Mouse (Mus musculus) testis, adult 10 weeks (tissue): ENCODE data around the gene Fam205a1. TPM values are rescaled to one million over a fixed set of nuclear protein-coding genes. Genes with fewer than 3 reads are reported as not detected.

ENCODE experiments used
- polyA plus RNA-seq: library from polyadenylated mRNA; stranded (reverse); fragments of 350-450 nt; fragmentation: Illumina TruSeq; extraction: RNeasy Lipid Tissue Mini Kit (QIAGEN cat#74804); gene quantifications from one replicate; pipeline ENCODE4 v1.2.3, GENCODE M21; 2014; ENCODE audit warnings: low read depth, low replicate concordance

The Fam205a1 gene
- polyA plus RNA-seq = 17.8 TPM

DNA sequence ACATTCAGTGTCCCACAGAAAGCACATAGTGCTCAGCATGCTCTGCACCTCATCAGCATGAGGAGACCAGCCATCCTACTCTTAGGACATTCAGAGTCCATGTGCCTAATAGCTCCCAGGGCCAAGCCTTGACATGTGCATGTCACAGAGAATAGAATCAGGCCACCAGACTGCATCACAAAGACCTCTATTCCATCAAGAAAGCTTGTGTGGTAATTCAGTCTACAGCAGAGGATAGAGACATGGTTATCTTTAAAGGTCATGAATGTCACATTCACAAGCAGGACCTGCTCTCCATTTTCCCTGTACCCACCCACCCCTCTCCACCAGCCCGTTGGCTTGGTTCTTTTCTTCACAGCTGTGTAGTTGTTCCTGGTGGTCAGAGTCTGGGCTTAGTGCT lies at the start of gene Fam205a1:
TSS of gene Fam205a1 (minus strand) at position 101 of the 400 bp plus-strand sequence.

DNA sequence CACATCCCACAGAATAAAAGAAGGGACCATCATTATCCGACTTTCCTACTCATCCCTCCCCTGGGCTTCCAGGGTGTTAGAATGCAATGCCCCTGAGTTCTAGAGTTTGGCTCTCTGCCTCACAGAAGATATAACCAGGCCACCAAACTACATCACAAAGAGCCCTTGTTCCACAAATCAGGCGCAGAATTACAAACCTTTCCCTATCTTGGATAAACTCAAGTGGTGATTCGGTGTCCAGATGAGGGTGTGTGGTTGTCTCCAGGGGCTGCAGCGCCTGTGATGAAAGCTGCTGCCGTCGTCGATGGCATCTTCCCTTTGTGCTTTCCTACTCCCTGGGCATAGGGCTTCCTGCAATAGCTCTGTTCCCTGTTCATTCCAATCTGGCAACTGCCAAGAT lies 20.4 kb upstream of the Fam205a1 start, which contains the start of gene Fam205c:
TSS of gene Fam205c (minus strand) at position 101 of the 400 bp plus-strand sequence.

DNA sequence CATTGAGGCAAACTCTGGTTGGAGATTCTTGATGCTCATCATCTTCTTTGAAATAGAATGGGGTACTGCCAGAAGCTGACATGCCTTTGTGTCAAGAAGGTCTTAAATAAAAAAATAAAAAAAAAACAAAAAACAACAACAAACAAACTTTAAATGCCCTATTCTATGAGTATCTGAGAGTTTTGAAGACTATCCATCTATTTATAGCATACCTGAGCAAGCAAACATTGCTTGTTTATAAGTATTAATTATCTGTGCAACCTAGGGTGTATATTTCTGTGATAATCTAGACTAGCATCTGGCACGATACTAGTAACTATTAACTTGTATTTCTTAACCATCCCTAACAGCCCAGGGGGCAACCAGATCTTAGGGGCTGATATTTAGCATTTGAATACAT lies 3.0 kb upstream of the Fam205a1 start, which contains the start of gene Gm12394:
TSS of gene Gm12394 (minus strand) at position 101 of the 400 bp plus-strand sequence.

Other genes starting within 250 kb of the Fam205a1 start
- gene Gm10591, start 241.7 kb downstream of the Fam205a1 start, polyA plus RNA-seq = not detected
- gene Gm2564, start 224.2 kb downstream of the Fam205a1 start, polyA plus RNA-seq = not detected
- gene Ccl27b, start 198.6 kb downstream of the Fam205a1 start, polyA plus RNA-seq = 12.2 TPM
- not detected for gene Il11ra2, start 192.0 kb downstream of the Fam205a1 start, polyA plus RNA-seq
- gene 4930578G10Rik, start 118.3 kb downstream of the Fam205a1 start, polyA plus RNA-seq = 35.6 TPM
- not detected for gene Ccl19, start 97.3 kb downstream of the Fam205a1 start, polyA plus RNA-seq
- not detected for gene Ccl21a, start 79.9 kb downstream of the Fam205a1 start, polyA plus RNA-seq
- gene Gm12394, start 2.9 kb upstream of the Fam205a1 start, polyA plus RNA-seq = not detected
- 544 TPM for gene Fam205c, start 20.3 kb upstream of the Fam205a1 start, polyA plus RNA-seq
- 0.36 TPM for gene Phf24, start 62.8 kb upstream of the Fam205a1 start, polyA plus RNA-seq
- 1.1 TPM for gene Dnajb5, start 95.9 kb upstream of the Fam205a1 start, polyA plus RNA-seq
- gene 1700022I11Rik, start 115.7 kb upstream of the Fam205a1 start, polyA plus RNA-seq = 48.9 TPM
- 138 TPM for gene Vcp, start 146.6 kb upstream of the Fam205a1 start, polyA plus RNA-seq
- 20.7 TPM for gene Fancg, start 156.6 kb upstream of the Fam205a1 start, polyA plus RNA-seq
- gene Pigo, start 171.9 kb upstream of the Fam205a1 start, polyA plus RNA-seq = 5.8 TPM
- 6.3 TPM for gene Stoml2, start 177.8 kb upstream of the Fam205a1 start, polyA plus RNA-seq
- 1.3 TPM for gene Fam214b, start 192.3 kb upstream of the Fam205a1 start, polyA plus RNA-seq
- 21.3 TPM for gene Unc13b, start 205.1 kb upstream of the Fam205a1 start, polyA plus RNA-seq